Mouse (Mus musculus) heart, embryonic 10.5 days (tissue): ENCODE data around the gene Fam114a1. TPM values are rescaled to one million over a fixed set of nuclear protein-coding genes. Genes with fewer than 3 reads are reported as not detected.

ENCODE experiments used
- DNase-seq: peaks from one replicate; pipeline ENCODE4 v3.0.0-alpha.2; 2017; ENCODE audit warnings: low spot score
- H3K27ac ChIP-seq: fragments of 300-500 bp; sonication (generic); 2 replicates; pipeline ENCODE4 v1.5.1; 2016; ENCODE audit warnings: mild to moderate bottlenecking
- H3K27me3 ChIP-seq: fragments of 300-500 bp; sonication (generic); 2 replicates; pipeline ENCODE4 v1.6.1; 2016; ENCODE audit warnings: mild to moderate bottlenecking; ENCODE audit not compliant: poor library complexity, insufficient read depth, severe bottlenecking
- H3K36me3 ChIP-seq: fragments of 300-500 bp; sonication (generic); 2 replicates; pipeline ENCODE4 v1.6.1; 2016; ENCODE audit warnings: mild to moderate bottlenecking, moderate library complexity
- H3K4me1 ChIP-seq: fragments of 300-500 bp; sonication (generic); 2 replicates; pipeline ENCODE4 v1.6.1; 2016; ENCODE audit warnings: mild to moderate bottlenecking
- H3K4me3 ChIP-seq: fragments of 300-500 bp; sonication (generic); 2 replicates; pipeline ENCODE4 v1.5.1; 2016; ENCODE audit warnings: mild to moderate bottlenecking, moderate library complexity
- H3K9me3 ChIP-seq: fragments of 300-500 bp; sonication (generic); 2 replicates; pipeline ENCODE4 v1.6.1; 2016; ENCODE audit warnings: mild to moderate bottlenecking, moderate library complexity
- WGBS: fragments of 180-500 bp; shearing (Covaris S2); methylation state at CpG from one replicate; pipeline ENCODE4 v1.1.7; 2016; 5-methylcytosine and 5-hydroxymethylcytosine counted together
- microRNA counts: library from miRNA; unstranded; fragments of <30 nt; microRNA quantifications from one replicate; lab custom pipeline; 2017
- microRNA-seq: library from miRNA; unstranded; fragments of <30 nt; microRNA quantifications from one replicate; pipeline ENCODE4, GENCODE M21; 2017
- polyA plus RNA-seq: library from polyadenylated mRNA; unstranded; fragments of >200 nt; fragmentation: Nextera tagmentation; extraction: Ambion mirVana; gene quantifications from 2 replicates; pipeline ENCODE4 v1.2.1, GENCODE M21; 2016

Gene Fam114a1
- polyA plus RNA-seq, 1 experiment from 2014 or later, result 35.3 TPM

- DNase-seq, result no peak
- H3K27me3 ChIP-seq, result no peaks in the 10 kb centered on the region
- H3K9me3 ChIP-seq, result no peaks in the 10 kb centered on the region
- no peak overlapping the region for H3K4me3 ChIP-seq
- no peaks in the 10 kb centered on the region for H3K4me1 ChIP-seq
- no peak overlapping the region for H3K27ac ChIP-seq
- 55% methylated on average over 7 of the region's 7 CpGs for WGBS
- H3K36me3 ChIP-seq, result no peaks in the 10 kb centered on the region
Measured at GRCm38 (mm10) chr5:65074693-65075092, 104.8 kb downstream of the Fam114a1 start.

GRCm38 (mm10) chr5:65076087-65076486, 106.2 kb downstream of the Fam114a1 start:
- no peak overlapping the region for H3K4me3 ChIP-seq
- DNase-seq, result no peak
- no peaks in the 10 kb centered on the region for H3K4me1 ChIP-seq
- WGBS, result 74% methylated on average over 2 of the region's 2 CpGs
- H3K27me3 ChIP-seq, result no peaks in the 10 kb centered on the region
- H3K9me3 ChIP-seq, result no peaks in the 10 kb centered on the region
- no peak overlapping the region for H3K27ac ChIP-seq
- H3K36me3 ChIP-seq, result no peaks in the 10 kb centered on the region

- Histone ChIP-seq H3K4me1 (no peaks in the 10 kb centered on the region), H3K36me3 (no peaks in the 10 kb centered on the region), H3K27ac (no peak overlapping the region), H3K9me3 (no peaks in the 10 kb centered on the region), H3K4me3 (no peak overlapping the region), H3K27me3 (no peaks in the 10 kb centered on the region)
- no peak for DNase-seq
- 38% methylated on average over 3 of the region's 3 CpGs for WGBS
Measured at GRCm38 (mm10) chr5:65076748-65077147, 106.9 kb downstream of the Fam114a1 start.

DNA sequence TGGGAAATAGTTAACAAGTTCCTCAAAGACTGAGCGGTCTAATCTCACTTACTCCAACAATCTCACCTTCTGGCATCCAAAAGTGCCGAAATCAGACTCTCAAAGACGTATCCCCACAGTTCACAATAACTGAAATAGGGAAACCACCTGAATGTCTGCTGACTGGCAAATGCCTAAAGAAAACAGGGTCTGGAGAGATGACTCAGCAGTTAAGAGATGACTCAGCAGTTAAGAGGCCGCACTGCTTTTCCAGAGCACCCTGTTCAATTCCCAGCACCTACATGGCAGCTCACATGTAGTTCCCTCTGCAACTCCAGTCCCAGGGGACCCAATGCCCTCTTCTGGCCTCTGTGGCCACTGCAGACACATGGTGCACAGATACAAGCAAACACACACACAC, 108.2 kb downstream of the Fam114a1 start:
- no peak for DNase-seq
- Histone ChIP-seq H3K9me3 (no peaks in the 10 kb centered on the region), H3K27ac (no peak overlapping the region), H3K27me3 (no peaks in the 10 kb centered on the region), H3K4me3 (no peak overlapping the region), H3K4me1 (no peaks in the 10 kb centered on the region), H3K36me3 (no peaks in the 10 kb centered on the region)
- 80% methylated on average over 4 of the region's 4 CpGs for WGBS

DNA sequence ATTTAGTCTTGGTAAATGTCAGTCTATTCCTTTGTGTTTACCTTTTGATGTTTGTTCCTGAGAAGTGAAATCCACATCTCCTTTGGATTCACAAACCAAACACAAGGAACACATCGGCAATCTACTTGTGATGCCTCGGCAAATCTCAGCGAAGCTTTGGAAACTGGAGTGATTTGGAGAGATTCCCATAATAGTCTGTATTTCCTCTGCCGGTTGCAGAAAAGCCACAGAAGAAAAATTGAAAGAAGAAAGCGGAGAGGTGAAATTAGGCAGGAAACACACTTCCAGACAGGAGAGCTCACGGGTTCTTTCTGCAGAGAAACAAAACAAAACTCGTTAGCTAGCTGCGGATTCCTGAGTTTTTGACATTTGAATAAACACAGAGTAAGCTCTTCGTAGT, 110.0 kb downstream of the Fam114a1 start:
- WGBS, result 63% methylated on average over 9 of the region's 9 CpGs
- H3K4me3 ChIP-seq, result no peak overlapping the region
- no peak overlapping the region for H3K27ac ChIP-seq
- DNase-seq, result no peak
- no peaks in the 10 kb centered on the region for H3K4me1 ChIP-seq
- no peaks in the 10 kb centered on the region for H3K9me3 ChIP-seq
- no peaks in the 10 kb centered on the region for H3K27me3 ChIP-seq
- H3K36me3 ChIP-seq, result no peaks in the 10 kb centered on the region

- 85% methylated on average over 4 of the region's 4 CpGs for WGBS
- Histone ChIP-seq H3K4me1 (peaks cover 3% of the 10 kb centered on the region; the same call in 1 of the 2 replicates), H3K27ac (no peak overlapping the region), H3K27me3 (no peaks in the 10 kb centered on the region), H3K4me3 (no peak overlapping the region), H3K9me3 (no peaks in the 10 kb centered on the region), H3K36me3 (no peaks in the 10 kb centered on the region)
- DNase-seq, result no peak
Measured at GRCm38 (mm10) chr5:65081836-65082235, 112.0 kb downstream of the Fam114a1 start.

DNA sequence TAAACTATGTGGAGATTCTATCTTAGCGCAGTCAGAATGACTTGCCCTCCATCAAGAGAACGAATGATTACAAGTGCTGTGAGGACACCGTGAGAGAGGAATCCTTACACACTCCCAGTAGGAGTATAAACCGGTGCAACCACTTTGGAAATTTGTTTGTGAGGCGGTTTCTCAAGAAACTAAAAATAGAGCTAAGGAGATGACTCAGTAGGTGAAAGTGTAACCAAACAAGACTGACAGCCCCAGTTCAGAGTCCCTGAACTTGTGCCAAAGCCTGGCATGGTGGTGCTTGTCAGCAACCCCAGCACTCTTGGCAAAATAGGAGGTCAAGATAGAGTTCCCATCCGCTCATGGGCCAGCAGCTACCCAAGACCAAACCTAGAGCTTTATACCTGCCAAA, 116.7 kb downstream of the Fam114a1 start:
- WGBS, result 67% methylated on average over 6 of the region's 6 CpGs
- H3K4me1 ChIP-seq, result peaks cover 3% of the 10 kb centered on the region; the same call in 1 of the 2 replicates
- no peaks in the 10 kb centered on the region for H3K27me3 ChIP-seq
- no peaks in the 10 kb centered on the region for H3K36me3 ChIP-seq
- no peaks in the 10 kb centered on the region for H3K9me3 ChIP-seq
- no peak overlapping the region for H3K4me3 ChIP-seq
- no peak overlapping the region for H3K27ac ChIP-seq
- no peak for DNase-seq

DNA sequence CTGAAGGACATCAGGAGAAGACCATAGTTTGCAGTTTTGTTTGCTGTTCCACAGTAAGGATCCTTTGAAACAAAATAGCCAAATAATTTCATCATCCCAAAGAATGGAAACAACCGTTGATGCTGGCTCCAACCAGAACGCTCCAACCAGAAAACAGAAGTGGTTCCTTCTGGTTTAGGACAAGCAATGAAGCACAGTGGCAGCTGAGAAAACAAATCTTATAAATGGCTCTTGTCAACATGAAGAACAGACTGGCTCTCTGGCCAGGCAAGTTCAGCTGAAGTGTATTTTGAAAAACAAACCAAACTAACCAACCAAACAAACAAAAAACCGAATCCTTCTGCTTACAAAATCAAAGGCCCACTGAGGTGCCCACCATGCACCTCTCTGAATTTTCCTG, 119.8 kb downstream of the Fam114a1 start:
- Histone ChIP-seq H3K27me3 (no peaks in the 10 kb centered on the region), H3K4me1 (peaks cover 3% of the 10 kb centered on the region; the same call in 1 of the 2 replicates), H3K27ac (no peak overlapping the region), H3K9me3 (no peaks in the 10 kb centered on the region), H3K4me3 (no peak overlapping the region), H3K36me3 (no peaks in the 10 kb centered on the region)
- 71% methylated on average over 3 of the region's 3 CpGs for WGBS
- DNase-seq, result no peak

- Histone ChIP-seq H3K4me3 (no peak overlapping the region), H3K27ac (no peak overlapping the region), H3K4me1 (peaks cover 3% of the 10 kb centered on the region; the same call in 1 of the 2 replicates), H3K36me3 (no peaks in the 10 kb centered on the region), H3K9me3 (no peaks in the 10 kb centered on the region), H3K27me3 (no peaks in the 10 kb centered on the region)
- 63% methylated on average over 11 of the region's 11 CpGs for WGBS
- no peak for DNase-seq
Measured at GRCm38 (mm10) chr5:65091184-65091858, 121.5 kb downstream of the Fam114a1 start.

MicroRNA genes within 50 kb of the gene (microRNA counts, 519-probe panel; counts per million panel counts)
- microRNA mmu-miR-574-3p (lab: Ali Mortazavi, UCI), result 2,799 counts per million, percentile 10 among the panel's probes with 10 or more counts
- microRNA mmu-miR-574-5p (lab: Ali Mortazavi, UCI), result not detected

Small RNA genes within 50 kb of the gene (microRNA-seq; reads per million reads assigned to microRNA genes)
- 94.5 reads per million, percentile 50 among the genes with 10 or more reads in this experiment for gene Mir574

Other genes starting within 250 kb of the Fam114a1 start
- 49.6 and 61.8 TPM in 2 replicates for gene Klf3, start 166.7 kb upstream of the Fam114a1 start, polyA plus RNA-seq
- gene Tlr1, start 36.5 kb upstream of the Fam114a1 start, polyA plus RNA-seq, result 0.10 and 0.11 TPM in 2 replicates
- gene Tlr6, start 10.0 kb upstream of the Fam114a1 start, polyA plus RNA-seq, result 0.29 and 0.34 TPM in 2 replicates
- gene Tmem156, start 122.1 kb downstream of the Fam114a1 start, polyA plus RNA-seq, result 0.12 and 0.13 TPM in 2 replicates
- 12.9 and 13.0 TPM in 2 replicates for gene Klhl5, start 137.5 kb downstream of the Fam114a1 start, polyA plus RNA-seq
- gene Wdr19, start 229.6 kb downstream of the Fam114a1 start, polyA plus RNA-seq, result 7.3 and 8.4 TPM in 2 replicates